Mouse (Mus musculus) frontal cortex, postnatal 10 days (tissue): ENCODE measurements at regions not wholly inside any gene's neighbourhood (a gene's known extent, or its start where the extent isn't known, plus 50 kb on each side); places are given as distances from the start of the nearest gene placed in this dataset.

Source experiments
- DNase-seq, 2 experiments: peaks; one replicate each; pipeline ENCODE4 v3.0.0; 2022; ENCODE audit warnings: low spot score in 2 of 2, mixed read lengths in 1 of 2

DNA sequence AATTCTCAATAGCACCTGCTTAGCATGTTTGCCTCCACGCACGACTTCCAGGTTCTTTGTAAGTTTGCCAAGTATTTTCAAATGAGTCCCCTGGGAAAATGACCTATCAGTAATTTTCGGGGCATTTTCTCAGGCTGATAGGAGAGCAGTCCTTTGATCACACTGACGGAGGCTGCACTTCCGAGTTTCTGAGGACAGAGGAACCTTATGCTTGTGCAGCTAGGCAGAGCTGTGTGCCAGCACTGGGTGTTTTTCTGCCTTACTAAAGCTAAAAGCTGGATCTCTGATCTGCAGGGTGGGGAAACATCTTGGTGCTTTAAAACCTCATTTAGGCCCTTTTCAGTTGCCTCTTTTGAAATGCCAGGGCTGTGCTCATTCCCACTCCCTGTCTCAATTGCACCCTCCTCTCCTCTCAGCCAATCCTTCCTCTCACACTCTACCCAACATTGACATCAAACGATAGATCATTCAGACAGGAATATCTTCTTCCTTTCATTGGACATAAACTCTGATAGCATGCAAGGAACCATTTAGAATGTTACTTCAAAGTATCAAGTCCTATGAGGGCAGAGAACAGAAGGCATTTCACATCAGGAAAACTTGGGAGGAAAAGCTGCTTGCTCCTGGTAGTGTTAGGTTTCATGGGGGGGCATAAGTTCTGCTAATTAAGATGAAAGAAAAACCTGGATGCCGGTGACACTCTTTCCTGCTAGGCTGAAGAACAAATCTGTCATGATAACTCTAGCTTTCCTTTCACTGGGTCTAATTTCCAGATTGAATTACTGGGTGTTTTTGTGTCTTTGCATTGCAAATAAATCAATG lies 95.3 kb downstream of the Lurap1l start:
- no peak for DNase-seq

DNA sequence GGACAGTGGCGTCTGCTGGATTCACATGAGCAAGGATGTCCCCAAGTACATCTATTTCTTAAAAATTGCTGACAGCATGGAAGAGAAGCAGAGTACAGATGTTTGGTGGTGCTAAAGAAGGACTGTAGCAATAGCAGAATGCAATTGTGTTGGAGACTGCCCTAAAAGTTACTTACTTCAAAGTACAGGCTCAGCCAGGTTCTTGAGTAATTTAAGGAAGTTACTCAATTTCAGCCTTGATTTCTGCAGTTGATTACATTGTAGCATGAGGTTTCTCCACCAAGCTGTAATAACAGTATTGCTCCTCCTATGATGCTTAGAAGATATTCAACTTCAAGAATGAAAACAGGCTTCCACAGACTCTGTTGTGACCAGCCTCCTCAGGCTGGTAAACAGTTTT lies 96.1 kb downstream of the Lurap1l start:
- DNase-seq = no peak

DNA sequence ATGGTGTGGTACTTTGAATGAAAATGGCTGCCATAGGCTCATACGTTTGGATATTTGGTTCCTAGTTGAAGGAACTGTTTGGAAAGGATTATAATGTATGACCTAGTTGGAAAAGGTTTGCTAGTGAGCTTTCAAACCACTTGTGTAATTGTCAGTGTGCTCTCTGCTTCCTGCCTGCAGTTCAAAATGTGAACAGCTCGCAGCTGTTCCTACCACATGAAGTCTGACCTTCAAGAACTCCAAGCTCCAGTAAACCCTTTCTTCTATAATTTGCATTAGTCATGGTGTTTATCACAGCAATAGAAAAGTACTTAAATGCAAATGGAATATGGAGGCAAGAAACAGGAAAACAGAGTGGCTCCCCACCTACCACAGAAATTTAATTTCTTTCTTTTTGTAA lies 111.4 kb downstream of the Lurap1l start:
- DNase-seq = no peak

DNA sequence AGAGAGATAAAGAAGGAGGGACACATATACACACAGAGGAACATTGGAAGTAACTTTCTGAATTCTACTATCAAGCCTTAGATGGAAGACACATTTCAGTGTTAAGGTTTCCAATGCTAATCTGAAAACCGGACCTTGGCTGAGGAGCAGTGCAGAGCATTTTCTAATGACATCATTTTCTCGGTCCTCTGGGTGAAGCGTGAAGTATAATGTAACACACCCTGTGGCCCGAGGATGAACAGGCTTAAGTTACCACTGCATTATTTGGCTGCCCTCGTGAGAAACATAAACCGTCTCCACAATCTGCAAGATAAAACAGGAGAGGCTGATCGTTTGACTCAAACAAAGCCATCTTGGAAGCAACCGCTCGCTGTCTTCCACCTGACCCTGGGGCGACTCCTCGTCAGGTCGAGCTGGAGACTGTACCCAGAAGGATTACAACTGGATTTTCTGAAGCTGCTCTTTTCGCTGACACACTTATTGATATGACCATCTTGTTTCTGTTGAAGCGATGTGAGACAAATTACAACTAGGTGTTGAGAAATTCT lies 113.1 kb downstream of the Lurap1l start:
- DNase-seq = no peak

DNA sequence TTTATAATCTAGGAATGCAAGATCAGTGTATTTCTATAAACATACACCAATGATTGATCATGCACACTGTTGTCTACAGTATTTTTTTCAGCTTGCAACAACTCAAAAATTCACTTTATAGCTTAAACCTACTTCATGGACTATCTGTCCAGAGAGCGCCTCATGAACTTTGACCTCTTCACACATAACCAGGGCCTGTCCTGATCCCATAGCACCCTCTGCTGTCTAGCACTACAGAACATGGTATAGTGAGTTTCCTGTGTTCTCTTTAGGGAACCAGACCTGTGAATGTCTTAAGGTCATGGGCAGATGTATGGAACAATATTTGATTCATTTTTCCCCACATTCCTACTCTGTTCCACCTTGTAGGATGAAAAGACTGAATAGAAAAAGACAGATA lies 117.1 kb downstream of the Lurap1l start:
- no peak for DNase-seq

DNA sequence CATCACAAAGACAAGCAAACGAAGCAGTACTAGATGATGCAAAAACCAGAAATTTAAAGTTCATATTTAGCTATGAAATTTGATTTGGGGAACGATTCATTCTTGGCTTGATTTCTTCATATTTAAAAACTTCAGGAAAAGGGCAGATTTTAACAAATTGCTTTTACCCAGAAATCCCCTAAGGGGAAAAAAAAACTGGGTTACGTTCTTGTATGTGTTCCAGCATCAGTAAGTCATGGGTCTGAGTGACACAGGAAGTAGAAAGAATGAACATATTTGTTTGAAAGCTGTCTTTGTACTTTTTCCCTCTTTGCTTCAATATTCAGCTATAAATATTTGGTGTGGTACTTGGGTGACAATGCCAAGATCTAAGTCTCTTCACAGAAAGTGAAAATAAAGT lies 120.2 kb downstream of the Lurap1l start:
- no peak for DNase-seq

DNA sequence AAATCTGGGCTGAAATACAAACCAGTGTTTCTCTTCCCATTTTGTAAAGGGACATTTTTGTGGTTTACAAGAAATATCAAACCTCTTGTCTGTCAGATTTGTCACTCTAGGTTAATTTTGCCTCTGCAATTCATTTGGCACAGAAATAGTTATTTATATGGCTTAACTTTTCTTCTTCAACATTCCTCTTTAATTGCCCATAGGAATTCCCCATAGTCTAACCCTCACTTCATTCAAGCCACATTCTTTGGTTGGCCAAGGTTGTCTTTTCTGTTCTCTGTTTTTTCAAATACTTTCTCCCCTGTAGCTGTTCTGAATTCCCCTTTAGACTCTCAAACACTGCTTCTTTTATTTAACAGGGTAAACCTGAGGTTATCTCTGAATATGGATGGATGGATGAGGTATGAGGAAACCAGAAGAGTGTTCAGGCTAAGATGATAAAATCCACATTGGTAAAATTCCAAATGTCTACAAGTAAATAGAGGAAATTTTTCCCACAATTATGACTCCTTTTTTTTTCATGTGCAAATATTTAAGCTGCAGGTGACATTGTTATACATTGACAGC lies 127.0 kb downstream of the Lurap1l start:
- no peak for DNase-seq

DNA sequence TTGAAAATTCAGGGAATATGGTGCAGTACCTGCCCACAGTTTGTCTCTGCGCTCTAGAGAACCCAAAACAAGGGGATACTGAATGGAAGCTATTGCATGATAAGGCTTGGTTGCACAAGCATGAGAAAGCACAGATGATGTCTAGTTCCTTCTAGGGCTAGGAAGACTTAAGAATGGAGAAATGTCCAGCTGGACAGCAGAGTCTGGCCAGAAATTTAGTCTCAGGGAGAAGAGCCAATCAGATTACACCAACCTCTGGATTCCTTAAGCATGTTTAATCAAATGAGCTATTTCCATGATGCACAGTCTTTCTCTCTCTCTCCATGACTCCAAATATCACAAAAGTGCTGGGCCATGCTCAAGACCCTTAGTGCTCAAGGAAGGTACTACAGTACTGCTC lies 147.8 kb downstream of the Lurap1l start:
- no peak for DNase-seq

DNA sequence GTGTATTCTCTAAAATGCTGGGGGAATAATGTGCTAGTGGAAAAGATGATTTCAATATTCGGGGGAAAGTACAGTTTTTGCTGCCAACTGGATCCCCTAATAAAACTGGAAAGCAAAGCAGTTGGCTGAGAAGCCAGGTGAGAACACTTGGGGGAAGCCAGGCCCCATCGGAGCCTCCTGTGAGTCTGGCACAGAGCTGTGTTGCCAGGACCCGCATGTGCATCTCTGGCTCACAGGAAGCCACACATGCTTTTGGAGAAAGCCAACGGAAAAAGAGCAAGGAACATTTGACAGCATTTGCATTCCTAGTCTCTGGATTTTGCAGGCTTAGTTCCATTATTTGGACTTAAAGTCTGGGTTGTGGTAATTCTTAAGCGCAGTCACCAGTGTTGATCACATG lies 148.4 kb downstream of the Lurap1l start:
- DNase-seq = no peak

DNA sequence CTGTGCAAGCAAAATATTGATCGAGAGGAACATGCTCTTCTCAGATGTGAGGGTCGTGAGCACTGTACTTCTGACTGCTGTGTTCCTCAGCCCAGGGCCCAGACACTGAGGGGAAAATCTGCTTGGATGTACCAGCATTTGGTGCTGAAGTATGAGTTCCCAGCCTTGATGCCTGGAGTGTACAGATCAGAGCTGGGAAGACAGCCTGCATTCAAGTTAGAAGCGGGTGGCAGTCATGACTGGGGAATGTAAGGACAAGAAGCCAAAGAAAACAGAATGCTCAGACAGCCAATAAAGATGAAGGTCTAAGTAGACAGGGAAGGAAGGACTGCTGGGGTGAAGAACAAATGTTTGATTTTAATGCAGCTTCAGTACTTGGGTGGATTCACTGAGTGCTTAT lies 148.9 kb downstream of the Lurap1l start:
- no peak for DNase-seq

DNA sequence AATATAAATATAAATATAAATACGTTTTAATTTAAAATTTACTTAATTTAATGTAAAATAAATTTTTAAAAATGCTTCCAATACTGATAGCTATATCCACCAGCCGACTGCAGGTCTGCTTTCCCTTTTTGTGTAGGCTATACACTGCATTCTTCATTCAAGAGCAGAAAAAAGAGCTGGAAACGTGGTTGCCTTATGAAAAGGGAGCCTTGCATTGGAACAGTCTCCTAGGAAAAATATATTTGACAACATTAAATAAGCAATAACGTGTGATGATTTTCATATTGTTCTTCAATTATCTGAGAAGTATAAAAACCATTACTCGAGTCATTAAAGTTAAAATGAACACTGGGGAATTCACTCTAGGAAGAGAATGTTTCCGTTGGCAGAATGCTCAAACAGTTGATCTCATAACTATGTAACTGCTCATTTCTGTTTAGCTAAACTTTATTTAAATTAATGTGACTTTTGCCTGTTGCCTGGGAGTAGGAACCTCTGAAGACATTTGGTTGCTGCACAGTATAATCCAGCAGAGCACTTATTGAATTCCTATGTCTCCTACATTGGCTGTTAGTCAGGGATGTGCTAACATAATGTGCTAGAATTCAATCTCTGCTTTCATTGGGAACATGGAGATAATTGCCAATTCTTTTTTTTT lies 172.0 kb downstream of the Lurap1l start:
- no peak for DNase-seq

DNA sequence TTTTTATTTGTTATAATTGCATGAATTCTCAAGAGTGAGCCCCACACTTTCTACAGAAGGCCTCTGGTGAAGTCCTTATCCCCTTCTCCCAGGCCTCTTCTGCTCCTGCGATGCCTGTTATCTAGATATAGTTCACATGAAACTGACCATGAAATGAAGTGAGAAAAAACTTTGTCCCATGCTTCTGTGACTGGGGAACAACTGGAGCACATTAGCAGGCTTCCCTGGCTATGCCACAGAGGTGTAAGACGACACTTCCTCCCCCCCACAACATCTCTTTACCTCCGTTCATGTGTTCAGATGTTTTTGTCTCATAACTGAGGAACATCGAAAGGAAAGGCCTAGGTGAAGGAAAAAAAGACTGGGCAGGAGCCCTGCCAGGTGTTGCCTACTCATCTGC lies 174.7 kb downstream of the Lurap1l start:
- no peak for DNase-seq

DNA sequence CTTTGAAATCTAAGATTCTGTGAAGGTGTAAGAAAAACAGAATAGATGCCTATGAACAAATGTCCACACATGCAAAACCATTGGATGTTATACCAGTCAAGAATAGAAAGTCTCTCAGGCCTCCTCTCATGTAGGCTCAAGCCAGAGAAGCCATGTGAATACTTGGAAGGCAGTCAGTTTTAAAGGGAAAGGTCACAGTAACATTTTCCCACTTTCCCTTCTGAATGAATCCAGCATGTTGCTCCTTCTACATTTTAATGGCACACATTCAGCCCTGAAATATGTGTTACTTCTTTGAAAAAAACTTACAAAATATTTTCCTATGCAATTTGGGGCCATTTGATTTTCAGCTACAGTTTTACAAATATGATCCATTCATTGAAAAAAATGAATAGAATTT lies 186.1 kb downstream of the Lurap1l start:
- DNase-seq = no peak

DNA sequence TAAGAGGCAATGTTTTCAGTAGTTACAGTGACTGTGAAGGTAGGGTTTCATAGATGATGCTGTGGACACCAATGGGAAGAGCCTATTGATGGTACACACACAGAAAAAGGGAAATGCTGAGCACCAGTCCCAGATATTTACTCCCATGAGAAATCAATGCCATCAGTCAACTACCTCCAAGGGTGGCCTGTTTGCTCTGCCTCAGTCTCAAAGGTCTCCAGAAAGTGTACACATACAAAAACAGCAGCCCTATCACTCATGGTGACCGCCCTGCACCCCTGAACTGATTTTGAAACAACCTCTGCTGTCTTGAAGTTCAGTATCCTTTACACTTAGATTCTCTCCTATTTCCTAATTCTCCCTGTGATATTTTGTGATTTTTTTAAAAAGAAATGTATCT lies 187.2 kb downstream of the Lurap1l start:
- no peak for DNase-seq

DNA sequence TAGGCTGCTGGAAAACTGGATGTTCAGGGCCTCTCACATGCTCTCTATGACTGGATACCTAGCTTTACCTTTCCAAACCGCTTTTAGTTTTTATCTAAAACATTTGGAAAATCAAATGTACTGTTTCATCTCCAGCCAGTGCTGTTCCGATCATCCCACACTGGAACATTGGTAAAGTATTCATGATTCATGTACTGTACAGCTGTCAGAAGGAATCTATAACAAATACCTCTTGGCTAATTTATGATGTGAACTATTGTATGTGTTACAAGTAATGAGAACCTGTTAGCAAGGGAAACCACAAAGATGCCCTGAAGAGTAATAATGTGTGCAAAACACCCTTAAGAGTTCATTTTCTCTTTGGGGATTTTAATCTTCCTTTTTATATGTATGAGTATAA lies 190.6 kb downstream of the Lurap1l start:
- DNase-seq = no peak

DNA sequence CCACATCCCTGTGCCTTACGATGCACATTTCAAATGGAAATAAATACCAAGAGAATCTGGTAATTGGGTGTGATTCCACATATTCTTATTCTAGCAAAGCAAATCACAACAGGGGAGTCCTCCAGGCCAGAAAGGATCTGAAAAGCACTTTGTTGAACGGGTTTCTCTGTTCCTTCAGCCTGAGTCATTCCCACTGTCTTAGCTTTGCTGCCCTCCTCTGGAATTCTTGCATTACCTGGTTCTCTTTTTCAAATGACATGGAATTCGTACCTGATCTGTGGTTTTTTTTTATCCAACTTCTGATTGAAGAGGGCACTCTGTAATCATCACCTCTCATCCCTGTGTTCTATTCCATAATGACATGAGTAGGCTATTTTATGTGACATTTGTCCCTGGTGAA lies 200.9 kb downstream of the Lurap1l start:
- DNase-seq = no peak

DNA sequence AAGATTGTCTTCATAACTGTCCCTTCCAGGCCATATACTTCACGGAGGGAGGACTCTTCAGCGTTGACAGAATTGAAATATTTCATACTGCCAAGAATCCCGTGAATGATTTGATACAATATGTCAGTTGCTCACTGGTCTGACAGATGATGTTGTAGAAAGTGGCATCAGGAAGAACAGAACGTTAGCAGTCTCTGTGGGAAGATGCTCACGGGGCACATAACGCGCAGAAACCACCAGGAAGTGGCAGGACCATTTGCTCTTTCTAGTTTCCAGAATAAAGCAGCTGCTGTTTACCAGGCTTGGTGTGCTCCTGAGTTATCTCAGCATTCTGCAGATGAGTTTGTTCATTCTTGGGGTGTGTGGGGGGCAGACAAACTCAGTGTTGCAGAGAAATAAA lies 206.0 kb downstream of the Lurap1l start:
- DNase-seq = no peak

DNA sequence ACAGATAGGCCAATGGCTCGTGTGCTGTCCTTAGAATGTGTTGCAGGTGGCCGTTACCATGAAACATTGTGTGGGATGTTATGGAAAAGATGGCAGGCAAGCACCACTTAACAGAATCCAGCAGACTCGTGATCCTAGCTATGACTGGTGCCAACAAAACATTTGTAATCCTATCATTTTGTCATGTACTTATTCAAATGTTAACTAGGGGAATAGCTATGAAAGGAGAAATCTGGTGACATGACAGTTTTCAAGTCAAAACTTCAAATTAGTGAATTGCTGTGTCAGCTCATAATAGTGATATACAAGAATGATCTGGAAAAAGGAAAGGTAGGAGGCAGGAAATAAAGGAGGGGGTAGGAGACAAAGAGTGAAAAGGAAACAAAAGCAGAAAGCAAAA lies 213.7 kb downstream of the Lurap1l start:
- no peak for DNase-seq

DNA sequence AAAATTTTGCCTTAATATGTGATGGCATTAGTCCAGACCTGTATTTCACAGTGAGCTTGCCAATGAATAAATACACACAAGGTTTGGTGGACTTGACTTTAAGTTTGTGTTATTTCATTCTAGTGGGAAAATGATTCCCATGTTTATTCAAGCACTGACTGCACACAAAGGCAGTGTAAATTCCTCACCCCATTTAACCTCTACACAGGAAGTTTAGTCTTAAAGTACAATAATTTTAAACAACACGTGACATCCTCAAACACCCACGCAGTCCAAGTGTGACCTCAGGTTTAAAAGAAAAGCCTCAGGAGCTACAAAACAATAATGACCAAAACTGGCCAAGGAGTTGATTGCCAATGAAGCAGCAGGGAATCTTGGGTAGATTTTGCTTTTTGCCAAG lies 219.4 kb downstream of the Lurap1l start:
- DNase-seq = no peak

DNA sequence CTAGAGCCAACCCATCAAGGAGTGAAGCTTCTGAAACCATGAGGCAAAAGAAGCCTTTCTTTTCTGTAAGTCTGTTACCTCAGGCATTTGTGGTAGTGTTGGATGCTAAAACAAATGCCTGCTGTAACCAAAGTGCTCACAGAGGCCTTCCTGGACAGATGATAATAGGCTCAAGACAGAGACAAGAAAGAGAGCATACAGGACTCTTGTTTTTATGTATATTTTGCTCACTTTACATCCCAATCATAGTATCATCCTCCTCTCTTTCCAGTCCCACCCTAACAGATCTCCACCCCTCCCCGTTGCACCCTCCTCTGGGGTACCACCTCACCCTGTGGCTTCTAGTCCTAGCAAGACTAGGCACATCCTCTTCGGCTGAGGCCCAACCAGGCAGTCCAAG lies 262.7 kb downstream of the Lurap1l start:
- DNase-seq = no peak

DNA sequence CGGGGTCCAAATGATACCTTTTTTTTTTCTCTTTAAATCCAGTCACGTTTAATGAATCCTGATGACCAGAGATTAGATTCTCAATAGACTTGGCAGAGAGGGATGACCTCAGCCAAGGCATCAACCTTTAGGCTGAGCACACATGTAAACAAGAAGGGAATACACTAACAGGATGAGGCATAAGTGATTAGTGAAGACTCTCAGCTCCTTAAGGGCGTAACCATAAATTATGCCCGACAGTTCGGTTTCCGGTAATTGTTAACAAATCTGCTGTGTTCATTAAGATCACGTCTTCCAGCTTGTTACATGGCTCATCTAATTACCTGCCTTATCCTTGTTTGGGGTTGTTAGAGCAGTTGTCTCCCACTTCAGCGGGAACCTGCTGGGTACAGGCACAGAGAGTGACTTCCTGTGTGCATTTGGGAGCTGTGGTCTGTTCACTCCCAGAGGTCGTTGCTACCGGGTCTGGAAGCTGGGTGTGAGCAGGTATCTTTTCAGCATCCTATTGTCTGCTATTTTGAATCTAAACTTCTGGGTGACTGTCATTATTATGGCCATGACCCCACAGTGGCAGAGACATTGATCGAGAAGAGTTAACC lies 265.1 kb downstream of the Mpdz start:
- no peak for DNase-seq

DNA sequence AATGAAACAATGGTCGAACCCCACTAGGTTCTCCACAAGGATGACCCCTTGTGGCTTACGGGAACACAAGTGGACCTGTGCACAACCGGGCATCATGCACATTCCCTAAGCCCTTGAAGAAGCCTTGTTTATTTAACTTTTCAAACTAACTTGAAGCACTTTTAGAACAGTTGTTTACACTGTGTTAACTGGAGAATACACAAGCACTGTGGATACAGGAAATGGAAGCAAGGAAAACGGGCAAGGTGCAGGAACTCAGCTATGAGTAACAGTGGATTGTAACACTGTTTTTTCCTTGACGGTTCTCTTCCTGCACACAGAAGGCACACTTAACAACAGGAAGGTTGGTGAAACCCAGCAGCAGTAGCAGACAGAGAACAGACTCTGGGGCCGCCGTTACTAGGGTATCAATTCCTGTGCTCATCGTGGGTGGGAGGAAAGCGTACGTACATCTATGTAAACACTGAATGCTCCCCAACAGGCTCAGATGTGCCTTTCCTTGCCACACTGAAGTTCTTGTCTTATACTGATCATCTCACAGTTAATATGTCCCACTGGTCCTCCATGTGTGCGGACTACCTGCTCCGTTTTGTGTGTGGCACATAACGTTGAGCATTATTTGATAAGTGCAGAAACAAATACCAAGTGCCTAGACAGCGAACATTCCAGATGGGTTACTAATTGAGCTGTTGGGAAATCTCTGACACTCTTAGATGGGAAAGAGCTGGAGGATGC lies 264.4 kb downstream of the Mpdz start:
- no peak for DNase-seq
